Mouse (Mus musculus) stomach, embryonic 14.5 days (tissue): ENCODE data around the gene AW822073. TPM values are rescaled to one million over a fixed set of nuclear protein-coding genes. Genes with fewer than 3 reads are reported as not detected.

ENCODE experiments used
- ATAC-seq: fragments of 200-750 bp; cut with Nextera tagmentation; 2 replicates; pipeline ENCODE4 v1.8.0; 2017; ENCODE audit warnings: low read depth, moderate TSS enrichment; ENCODE audit not compliant: insufficient number of reproducible peaks, insufficient read depth, low FRiP score
- H3K27ac ChIP-seq: fragments of 300-500 bp; sonication (generic); 2 replicates; pipeline ENCODE4 v1.5.1; 2014; ENCODE audit warnings: mild to moderate bottlenecking, low read length, moderate library complexity, mixed read lengths
- H3K27me3 ChIP-seq: fragments of 300-500 bp; sonication (generic); 2 replicates; pipeline ENCODE4 v1.6.1; 2014; ENCODE audit warnings: low read length, control low read depth, mixed read lengths; ENCODE audit not compliant: control insufficient read depth, insufficient read depth
- H3K36me3 ChIP-seq: fragments of 300-500 bp; sonication (generic); 2 replicates; pipeline ENCODE4 v1.6.1; 2014; ENCODE audit warnings: mild to moderate bottlenecking, control low read depth, low read length, moderate library complexity, mixed read lengths; ENCODE audit not compliant: control insufficient read depth, insufficient read depth
- H3K4me1 ChIP-seq: fragments of 300-500 bp; sonication (generic); 2 replicates; pipeline ENCODE4 v1.6.1; 2014; ENCODE audit warnings: low read length, control low read depth, mixed read lengths; ENCODE audit not compliant: control insufficient read depth, insufficient read depth
- H3K4me2 ChIP-seq: fragments of 300-500 bp; sonication (generic); replicated peaks from 2 replicates; pipeline ENCODE4 v1.6.1; 2014; ENCODE audit warnings: low read depth, low read length, control low read depth
- H3K4me3 ChIP-seq: fragments of 300-500 bp; sonication (generic); 2 replicates; pipeline ENCODE4 v1.5.1; 2014; ENCODE audit warnings: low read depth, low read length, control low read depth
- H3K9ac ChIP-seq: fragments of 300-500 bp; sonication (generic); replicated peaks from 2 replicates; pipeline ENCODE4 v1.6.1; 2014; ENCODE audit warnings: low read depth, mild to moderate bottlenecking, control low read depth, low read length, moderate library complexity, mixed read lengths
- H3K9me3 ChIP-seq: fragments of 300-500 bp; sonication (generic); 2 replicates; pipeline ENCODE4 v1.6.1; 2016; ENCODE audit warnings: low read depth, low read length, control low read depth; ENCODE audit not compliant: control insufficient read depth
- WGBS: fragments of 180-500 bp; shearing (Covaris S2); extraction: QIAGEN DNeasy Blood & Tissue Kit; methylation state at CpG from one replicate; pipeline ENCODE4 v1.1.7; 2014; 5-methylcytosine and 5-hydroxymethylcytosine counted together
- polyA plus RNA-seq: library from polyadenylated mRNA; unstranded; fragments of >200 nt; fragmentation: Nextera tagmentation; extraction: Ambion mirVana; gene quantifications from 2 replicates; pipeline ENCODE4 v1.2.1, GENCODE M21; 2014

AW822073 gene
- polyA plus RNA-seq, 1 experiment from 2014 or later: not detected

DNA sequence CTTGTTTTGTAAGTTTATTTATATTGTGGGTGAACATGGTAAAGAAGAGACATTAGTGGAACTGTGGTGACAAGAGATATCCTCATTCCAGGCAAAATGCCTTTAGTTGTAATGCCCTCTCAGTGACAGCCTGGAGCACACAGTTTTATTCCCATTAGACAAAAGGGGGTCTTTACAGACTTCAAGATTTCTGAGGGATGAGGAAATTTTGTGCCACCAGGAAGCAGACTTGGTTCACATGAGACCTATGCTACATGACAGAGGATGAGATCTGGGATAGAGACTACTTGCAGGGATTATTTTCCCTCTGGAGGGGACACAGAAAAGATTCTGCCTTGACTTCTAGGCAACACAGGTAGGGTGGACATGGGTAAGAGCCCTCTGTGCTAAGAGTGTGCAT is 10.2 kb downstream of the AW822073 start:
- Histone ChIP-seq H3K9ac (no peak overlapping the region), H3K9me3 (peaks cover 4% of the 10 kb centered on the region; the same call in 1 of the 2 replicates), H3K4me1 (no peaks in the 10 kb centered on the region), H3K27me3 (no peaks in the 10 kb centered on the region), H3K4me3 (no peak overlapping the region), H3K36me3 (no peaks in the 10 kb centered on the region), H3K27ac (no peak overlapping the region), H3K4me2 (no peak overlapping the region)
- ATAC-seq: no peak

DNA sequence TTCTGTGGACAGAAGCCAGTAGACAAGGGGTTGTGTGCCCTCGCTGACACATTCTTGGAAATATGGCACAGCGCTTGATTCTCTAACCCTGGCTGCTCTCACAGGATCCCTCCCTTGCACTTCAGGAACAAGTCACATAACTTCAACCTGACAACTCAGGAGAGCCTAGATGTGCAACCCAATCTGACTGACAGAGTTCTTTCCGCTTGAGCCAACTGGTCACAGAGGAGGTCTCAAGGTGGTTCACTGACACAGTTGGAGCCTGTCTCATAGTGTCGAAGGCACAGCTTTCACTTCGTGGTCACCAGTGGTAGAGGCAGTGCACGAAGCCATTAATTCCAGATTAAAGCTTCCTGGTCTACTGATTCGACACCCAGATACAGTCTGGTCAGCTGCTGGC is 12.5 kb downstream of the AW822073 start:
- no peaks in the 10 kb centered on the region for H3K4me1 ChIP-seq
- H3K4me2 ChIP-seq: no peak overlapping the region
- H3K4me3 ChIP-seq: no peak overlapping the region
- H3K9ac ChIP-seq: no peak overlapping the region
- peaks cover 3% of the 10 kb centered on the region; the same call in 1 of the 2 replicates for H3K9me3 ChIP-seq
- no peak overlapping the region for H3K27ac ChIP-seq
- no peaks in the 10 kb centered on the region for H3K27me3 ChIP-seq
- WGBS: 78% methylated on average over 7 of the region's 7 CpGs
- no peak for ATAC-seq
- no peaks in the 10 kb centered on the region for H3K36me3 ChIP-seq

DNA sequence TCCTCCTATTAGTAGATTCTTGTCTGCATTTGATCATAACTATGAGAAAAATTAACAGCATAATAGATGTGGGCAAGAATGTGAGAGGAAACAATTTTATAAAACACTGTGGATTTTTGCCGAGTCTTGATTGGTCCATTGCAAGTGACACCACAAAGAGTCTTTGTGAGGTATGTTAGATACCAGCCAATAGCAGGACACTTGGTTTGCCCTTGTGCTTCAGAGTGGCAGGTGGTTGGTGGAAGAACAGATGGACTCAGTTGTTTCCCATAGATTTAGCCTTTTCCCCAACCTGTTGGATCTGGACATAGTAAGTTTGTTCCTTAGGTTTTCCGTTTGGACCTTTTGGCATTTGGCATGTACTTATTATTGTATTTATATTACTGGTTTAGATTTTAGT is 13.5 kb downstream of the AW822073 start:
- H3K4me2 ChIP-seq: no peak overlapping the region
- no peak overlapping the region for H3K27ac ChIP-seq
- H3K9me3 ChIP-seq: no peaks in the 10 kb centered on the region
- 87% methylated on average over 2 of the region's 2 CpGs for WGBS
- H3K27me3 ChIP-seq: no peaks in the 10 kb centered on the region
- ATAC-seq: no peak
- H3K9ac ChIP-seq: no peak overlapping the region
- no peaks in the 10 kb centered on the region for H3K4me1 ChIP-seq
- H3K4me3 ChIP-seq: no peak overlapping the region
- no peaks in the 10 kb centered on the region for H3K36me3 ChIP-seq

DNA sequence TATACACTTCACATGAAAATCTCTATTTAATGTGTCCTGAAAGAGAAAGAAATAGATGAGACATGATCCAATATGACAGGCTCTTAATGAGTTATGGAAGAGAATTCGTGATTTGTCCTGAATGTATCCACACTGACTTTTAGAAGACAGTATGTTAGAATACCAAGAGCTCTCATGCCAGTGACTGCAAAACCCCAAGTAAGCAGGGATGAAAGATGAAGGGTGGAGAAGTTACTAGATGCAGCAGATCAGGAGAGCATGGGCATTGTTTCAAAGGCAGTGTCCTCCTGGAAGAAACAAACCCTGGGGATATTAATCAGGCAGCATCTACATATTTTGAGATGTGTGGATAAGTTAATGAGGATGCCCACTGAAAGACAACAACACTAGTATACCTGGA is 14.2 kb downstream of the AW822073 start:
- H3K27ac ChIP-seq: no peak overlapping the region
- no peak for ATAC-seq
- no peaks in the 10 kb centered on the region for H3K4me1 ChIP-seq
- H3K36me3 ChIP-seq: no peaks in the 10 kb centered on the region
- no peak overlapping the region for H3K4me2 ChIP-seq
- H3K4me3 ChIP-seq: no peak overlapping the region
- no peaks in the 10 kb centered on the region for H3K27me3 ChIP-seq
- 59% methylated on average over 1 of the region's 1 CpGs for WGBS
- no peak overlapping the region for H3K9ac ChIP-seq
- no peaks in the 10 kb centered on the region for H3K9me3 ChIP-seq

DNA sequence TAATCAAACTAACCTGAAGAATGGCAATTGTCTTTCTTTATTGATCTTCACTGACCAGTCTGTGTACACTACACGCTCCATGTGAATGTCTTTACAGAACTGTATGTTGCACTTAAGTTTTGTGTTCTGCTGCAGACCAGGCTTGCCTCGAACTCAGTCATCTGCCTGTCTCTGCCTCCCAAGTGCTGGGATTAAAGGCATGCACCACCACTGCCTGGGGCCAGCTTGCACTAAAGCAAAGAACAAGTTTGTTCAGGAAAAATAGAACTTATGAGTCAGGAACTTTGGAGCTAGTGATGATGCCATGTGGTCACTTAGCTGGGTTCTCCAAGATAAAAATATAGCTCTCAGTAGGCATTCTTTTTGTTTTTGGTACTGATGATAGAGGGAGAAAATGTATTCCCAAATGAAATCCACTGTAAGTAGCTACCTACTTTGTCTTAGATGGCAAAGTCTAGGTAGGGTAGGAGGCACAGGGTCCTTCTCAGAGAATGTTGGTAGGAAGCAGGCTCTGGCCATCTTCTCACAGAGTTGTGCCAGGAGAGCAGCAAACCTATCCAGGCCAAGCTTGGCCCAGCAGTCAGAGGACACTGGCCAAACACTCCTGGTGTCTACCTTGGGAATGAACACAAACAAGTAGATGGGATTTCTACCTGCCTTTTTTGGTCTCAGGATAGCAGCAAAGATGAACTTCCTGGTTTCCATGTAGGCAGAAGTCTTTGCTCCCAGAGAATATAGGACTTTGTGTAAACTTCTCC is 14.8 kb downstream of the AW822073 start:
- no peak for ATAC-seq
- H3K4me3 ChIP-seq: no peak overlapping the region
- no peak overlapping the region for H3K4me2 ChIP-seq
- H3K27ac ChIP-seq: no peak overlapping the region
- no peak overlapping the region for H3K9ac ChIP-seq
- H3K9me3 ChIP-seq: no peaks in the 10 kb centered on the region
- 66% methylated on average over 2 of the region's 2 CpGs for WGBS
- H3K36me3 ChIP-seq: no peaks in the 10 kb centered on the region
- no peaks in the 10 kb centered on the region for H3K4me1 ChIP-seq
- H3K27me3 ChIP-seq: no peaks in the 10 kb centered on the region

DNA sequence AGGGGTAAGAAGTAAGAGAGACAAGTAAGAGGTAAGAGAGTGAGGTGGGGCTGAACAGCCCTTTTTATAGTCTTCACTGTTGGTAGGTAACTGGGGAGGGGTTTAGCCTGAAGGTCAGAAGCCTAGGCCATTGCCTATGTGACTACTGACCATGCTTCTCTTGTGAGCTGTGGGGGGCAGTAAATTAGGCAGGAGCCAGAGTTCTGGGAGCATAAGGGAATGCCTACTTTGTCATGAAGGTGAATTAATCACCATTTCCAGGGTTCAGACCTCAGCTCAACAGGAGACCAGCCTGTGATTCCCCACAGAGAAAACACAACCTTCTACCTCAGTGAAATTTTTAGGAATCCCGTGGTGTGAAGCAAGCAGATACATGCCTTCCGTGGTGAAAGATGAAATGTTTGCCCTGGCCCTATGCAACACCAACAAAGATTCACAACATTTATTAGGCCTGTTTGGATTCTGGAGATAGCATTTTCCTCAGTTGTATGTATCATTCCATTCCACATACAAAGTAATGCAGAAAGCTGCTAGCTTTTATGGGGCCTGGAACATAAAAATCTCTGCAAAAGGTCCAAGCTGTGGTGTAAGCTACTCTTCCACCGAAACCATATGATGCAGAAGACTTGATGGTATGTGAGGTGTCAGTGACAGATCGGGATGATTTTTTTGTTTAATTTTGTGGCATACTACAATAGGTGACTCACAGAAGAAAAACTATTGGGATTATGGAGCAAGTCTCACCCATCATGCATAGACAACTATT is 17.9 kb downstream of the AW822073 start:
- Histone ChIP-seq H3K27ac (no peak overlapping the region), H3K27me3 (no peaks in the 10 kb centered on the region), H3K4me3 (no peak overlapping the region), H3K9me3 (no peaks in the 10 kb centered on the region), H3K36me3 (no peaks in the 10 kb centered on the region), H3K4me1 (no peaks in the 10 kb centered on the region), H3K9ac (no peak overlapping the region), H3K4me2 (no peak overlapping the region)
- ATAC-seq: no peak
- 86% methylated on average over 4 of the region's 4 CpGs for WGBS

DNA sequence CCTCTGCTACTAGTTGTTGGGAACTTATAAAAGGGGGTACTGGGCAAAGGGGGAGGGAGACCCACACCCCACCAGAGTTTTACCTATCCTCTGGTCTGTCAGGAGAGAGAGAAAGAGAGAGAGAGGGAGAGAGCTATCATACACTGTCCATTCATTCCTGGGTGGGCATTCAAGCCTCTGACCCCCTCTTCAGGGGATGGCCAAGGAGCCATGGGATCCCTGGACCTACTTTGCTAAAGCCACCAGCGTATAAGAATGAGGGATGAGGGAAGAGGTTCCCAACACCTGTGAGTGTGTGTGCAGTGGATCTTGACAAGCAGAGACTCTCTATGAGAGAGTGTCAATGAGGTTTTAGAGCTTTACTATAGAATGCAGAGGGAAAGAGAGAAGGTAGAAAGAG is 18.7 kb downstream of the AW822073 start:
- H3K27me3 ChIP-seq: no peaks in the 10 kb centered on the region
- H3K4me1 ChIP-seq: no peaks in the 10 kb centered on the region
- no peak for ATAC-seq
- no peaks in the 10 kb centered on the region for H3K9me3 ChIP-seq
- 26% methylated on average over 1 of the region's 1 CpGs for WGBS
- H3K4me3 ChIP-seq: no peak overlapping the region
- no peak overlapping the region for H3K27ac ChIP-seq
- H3K36me3 ChIP-seq: no peaks in the 10 kb centered on the region
- no peak overlapping the region for H3K4me2 ChIP-seq
- H3K9ac ChIP-seq: no peak overlapping the region
